Mouse (Mus musculus) MEL (cell line): ENCODE data around the gene Dhx38. TPM values are rescaled to one million over a fixed set of nuclear protein-coding genes. Genes with fewer than 3 reads are reported as not detected.

Experiments
- DNase-seq: peaks from one replicate; pipeline ENCODE4 v3.0.0; 2011; ENCODE audit warnings: low read depth, low spot score
- H3K27ac ChIP-seq: 2 replicates; pipeline ENCODE4 v1.5.1; 2012; ENCODE audit warnings: low read depth, mild to moderate bottlenecking, control low read depth, low read length, moderate library complexity; ENCODE audit not compliant: control insufficient read depth
- H3K27me3 ChIP-seq, 2 experiments: fragments of 150-350 bp in 1 of 2; sonication (generic) in 1 of 2; 2 replicates each; pipeline ENCODE4 v1.6.1; 2012; ENCODE audit warnings: low read length in 2 of 2, mild to moderate bottlenecking in 2 of 2, improper control_type of control experiment in 1 of 2, moderate library complexity in 1 of 2; ENCODE audit not compliant: insufficient read depth in 2 of 2, control insufficient read depth in 1 of 2
- H3K36me3 ChIP-seq, 2 experiments: 2 replicates each; pipeline ENCODE4 v1.6.1; 2012 to 2014; ENCODE audit warnings: low read length in 2 of 2, improper control_type of control experiment in 1 of 2, inconsistent platforms in 1 of 2, mild to moderate bottlenecking in 1 of 2; ENCODE audit not compliant: insufficient read depth in 2 of 2, control insufficient read depth in 1 of 2
- H3K4me1 ChIP-seq, 2 experiments: fragments of 150-350 bp in 1 of 2; sonication (generic) in 1 of 2; 2 replicates each; pipeline ENCODE4 v1.6.1; 2012; ENCODE audit warnings: low read length in 2 of 2, improper control_type of control experiment in 1 of 2, mild to moderate bottlenecking in 1 of 2; ENCODE audit not compliant: insufficient read depth in 2 of 2, control insufficient read depth in 1 of 2
- H3K4me3 ChIP-seq, 2 experiments: fragments of 150-350 bp in 1 of 2; sonication (generic) in 1 of 2; 2 replicates each; pipeline ENCODE4 v1.5.1; 2012; ENCODE audit warnings: low read depth in 2 of 2, low read length in 2 of 2, mild to moderate bottlenecking in 2 of 2, moderate library complexity in 2 of 2, control low read depth in 1 of 2, improper control_type of control experiment in 1 of 2; ENCODE audit not compliant: control insufficient read depth in 1 of 2, insufficient read depth in 1 of 2
- H3K79me2 ChIP-seq: 2 replicates; pipeline ENCODE4 v1.6.1; 2012; ENCODE audit warnings: mild to moderate bottlenecking, low read length, moderate library complexity; ENCODE audit not compliant: control insufficient read depth, poor library complexity, insufficient read depth
- H3K9ac ChIP-seq: 2 replicates; pipeline ENCODE4 v1.6.1; 2012; ENCODE audit warnings: low read depth, mild to moderate bottlenecking, control low read depth, low read length, moderate library complexity; ENCODE audit not compliant: control insufficient read depth, poor library complexity, severe bottlenecking
- H3K9me3 ChIP-seq: fragments of 150-350 bp; sonication (generic); replicated peaks from 2 replicates; pipeline ENCODE4 v1.6.1; 2012; ENCODE audit warnings: mild to moderate bottlenecking, low read length, improper control_type of control experiment, moderate library complexity; ENCODE audit not compliant: insufficient read depth
- BHLHE40 ChIP-seq: IDR thresholded peaks from 2 replicates; pipeline ENCODE4 v1.6.1; 2012; ENCODE audit warnings: low read depth, mild to moderate bottlenecking, inconsistent platforms, low read length, improper control_type of control experiment, borderline replicate concordance
- CHD1 ChIP-seq: IDR thresholded peaks from 2 replicates; pipeline ENCODE4 v1.6.1; 2012; ENCODE audit warnings: low read depth, mild to moderate bottlenecking, inconsistent platforms, low read length, improper control_type of control experiment
- CHD2 ChIP-seq: IDR thresholded peaks from 2 replicates; pipeline ENCODE4 v1.6.1; 2011; ENCODE audit warnings: low read length, improper control_type of control experiment
- EP300 ChIP-seq, 2 experiments: IDR thresholded peaks; 2 replicates each; pipeline ENCODE4 v1.6.1; 2011; ENCODE audit warnings: improper control_type of control experiment in 2 of 2, low read length in 2 of 2, low read depth in 1 of 2, mild to moderate bottlenecking in 1 of 2
- HCFC1 ChIP-seq: IDR thresholded peaks from 2 replicates; pipeline ENCODE4 v1.6.1; 2012; ENCODE audit warnings: low read depth, mild to moderate bottlenecking, inconsistent platforms, low read length, improper control_type of control experiment, moderate library complexity
- JUND ChIP-seq: IDR thresholded peaks from 2 replicates; pipeline ENCODE4 v1.6.1; 2011; ENCODE audit warnings: low read depth, mild to moderate bottlenecking, improper control_type of control experiment, low read length
- MAFK ChIP-seq: IDR thresholded peaks from 2 replicates; pipeline ENCODE4 v1.6.1; 2011; ENCODE audit warnings: low read depth, mild to moderate bottlenecking, low read length, improper control_type of control experiment, borderline replicate concordance
- MAX ChIP-seq: IDR thresholded peaks from 2 replicates; pipeline ENCODE4 v1.6.1; 2011; ENCODE audit warnings: low read length, improper control_type of control experiment
- MAZ ChIP-seq: IDR thresholded peaks from 2 replicates; pipeline ENCODE4 v1.6.1; 2012; ENCODE audit warnings: low read depth, mild to moderate bottlenecking, inconsistent platforms, low read length, improper control_type of control experiment
- MEF2A ChIP-seq: IDR thresholded peaks from 2 replicates; pipeline ENCODE4 v1.6.1; 2014; ENCODE audit warnings: low read depth, mild to moderate bottlenecking, inconsistent platforms, low read length, improper control_type of control experiment; ENCODE audit not compliant: poor library complexity, insufficient replicate concordance, severe bottlenecking; ENCODE audit errors: extremely low read depth
- MYB ChIP-seq: IDR thresholded peaks from 2 replicates; pipeline ENCODE4 v1.6.1; 2011; ENCODE audit warnings: mild to moderate bottlenecking, low read depth, low read length, improper control_type of control experiment
- MYC ChIP-seq: IDR thresholded peaks from 2 replicates; pipeline ENCODE4 v1.6.1; 2011; ENCODE audit warnings: low read depth, mild to moderate bottlenecking, low read length, improper control_type of control experiment, moderate library complexity
- POLR2A ChIP-seq, 2 experiments: IDR thresholded peaks; 2 replicates each; pipeline ENCODE4 v1.6.1; 2011 to 2012; ENCODE audit warnings: low read length in 2 of 2, mild to moderate bottlenecking in 2 of 2, control low read depth in 1 of 2, improper control_type of control experiment in 1 of 2, low read depth in 1 of 2, moderate library complexity in 1 of 2; ENCODE audit not compliant: control insufficient read depth in 1 of 2, insufficient read depth in 1 of 2, poor library complexity in 1 of 2
- POLR2AphosphoS2 ChIP-seq: IDR thresholded peaks from 2 replicates; pipeline ENCODE4 v1.6.1; 2011; ENCODE audit warnings: low read length, improper control_type of control experiment
- POLR2AphosphoS5 ChIP-seq: IDR thresholded peaks from 2 replicates; pipeline ENCODE4 v1.6.1; 2012; ENCODE audit warnings: low read depth, borderline replicate concordance, mild to moderate bottlenecking, inconsistent platforms, low read length, moderate library complexity, mixed read lengths
- SMC3 ChIP-seq: IDR thresholded peaks from 2 replicates; pipeline ENCODE4 v1.6.1; 2011; ENCODE audit warnings: low read depth, low read length, improper control_type of control experiment
- TAL1 ChIP-seq: IDR thresholded peaks from 2 replicates; pipeline ENCODE4 v1.6.1; 2012; ENCODE audit warnings: mild to moderate bottlenecking, inconsistent platforms, low read length, moderate library complexity, mixed read lengths
- USF1 ChIP-seq: IDR thresholded peaks from 2 replicates; pipeline ENCODE4 v1.6.1; 2014; ENCODE audit warnings: low read depth, mild to moderate bottlenecking, inconsistent platforms, low read length, improper control_type of control experiment, moderate library complexity
- ZKSCAN1 ChIP-seq: IDR thresholded peaks from 2 replicates; pipeline ENCODE4 v1.6.1; 2012; ENCODE audit warnings: low read depth, mild to moderate bottlenecking, inconsistent platforms, low read length, improper control_type of control experiment, moderate library complexity
- ZMIZ1 ChIP-seq: IDR thresholded peaks from 2 replicates; pipeline ENCODE4 v1.6.1; 2012; ENCODE audit warnings: low read depth, mild to moderate bottlenecking, inconsistent platforms, low read length, improper control_type of control experiment, moderate library complexity
- polyA plus RNA-seq, 2 experiments: library from polyadenylated mRNA; stranded (reverse) in 1 of 2; unstranded in 1 of 2; fragments of >175 nt in 1 of 2; fragments of >200 nt in 1 of 2; gene quantifications; 2 replicates each; pipeline versions ENCODE4 v1.2.1 to v1.2.4; 2012; ENCODE audit warnings: low replicate concordance in 2 of 2, low read depth in 1 of 2; ENCODE audit not compliant: insufficient read length in 2 of 2, insufficient read depth in 1 of 2, missing spikeins in 1 of 2
- total RNA-seq: library from RNA; depleted of rRNA; stranded (reverse); fragments of 300-350 nt; gene quantifications from 2 replicates; pipeline ENCODE4 v1.2.3, GENCODE M21; 2012

Gene Dhx38
- total and polyA plus RNA-seq, 3 experiments = 43.3 to 72.1 (median 54.6) TPM

DNA sequence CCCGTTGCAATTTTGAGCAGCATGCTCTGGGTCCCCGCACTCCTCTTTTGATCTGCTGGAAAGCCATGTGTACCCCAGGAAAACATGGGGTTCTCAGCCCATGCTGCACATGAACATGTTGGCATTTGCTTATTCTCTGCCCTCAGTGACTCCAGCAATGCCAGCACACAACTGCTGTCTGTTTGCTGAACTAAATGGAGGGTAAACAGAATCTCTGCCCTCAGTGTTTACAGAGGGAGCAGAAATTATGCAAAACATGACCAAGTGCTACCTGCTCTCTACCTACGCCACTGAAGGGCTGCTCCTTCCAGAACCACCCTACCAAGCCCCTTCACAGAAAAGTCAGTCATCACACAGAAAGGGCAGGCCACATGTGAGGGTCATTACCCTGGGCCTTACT, 19.2 kb upstream of the Dhx38 start:
- Histone ChIP-seq H3K4me1 (no peaks in the 10 kb centered on the region), H3K79me2 (no peaks in the 10 kb centered on the region), H3K27me3 (peaks cover 0 to 2% of the 10 kb centered on the region in 2 experiments; a peak in 2 of 4 replicates), H3K27ac (no peak overlapping the region), H3K4me3 (no peak overlapping the region), H3K9me3 (no peaks in the 10 kb centered on the region), H3K9ac (no peak overlapping the region), H3K36me3 (no peaks in the 10 kb centered on the region)
- no peak for TF ChIP-seq CHD1
- no peak for TF ChIP-seq BHLHE40
- TF ChIP-seq POLR2A (IDR thresholded peaks at IDR 0.05; ENCODE audit: control insufficient read depth in 1 of 2, insufficient read depth in 1 of 2, low read depth in 1 of 2, low read length in 2 of 2, poor library complexity in 1 of 2) = no peak
- no peak for DNase-seq

DNA sequence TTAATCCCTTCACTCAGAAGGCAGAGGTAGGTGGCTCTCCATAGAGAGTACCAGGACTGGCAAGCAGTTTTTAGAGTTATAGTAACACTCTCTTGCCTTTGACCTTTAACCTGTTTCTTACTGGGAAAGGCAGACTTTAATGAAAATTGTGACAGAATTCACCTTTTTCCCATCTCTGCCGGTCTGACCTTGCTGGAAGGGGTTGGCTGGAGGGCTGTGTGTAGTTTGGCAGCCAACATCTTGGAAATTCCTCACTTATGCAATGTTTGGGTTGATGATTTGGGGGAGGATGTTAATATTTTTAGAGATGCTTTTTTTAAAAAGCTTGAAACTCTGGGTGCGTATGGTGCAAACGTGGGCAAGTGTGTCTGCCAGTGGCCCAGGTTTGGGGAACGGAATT, 18.6 kb upstream of the Dhx38 start:
- Histone ChIP-seq H3K36me3 (no peaks in the 10 kb centered on the region), H3K4me3 (no peak overlapping the region), H3K27me3 (peaks cover 0 to 2% of the 10 kb centered on the region in 2 experiments; a peak in 2 of 4 replicates), H3K79me2 (no peaks in the 10 kb centered on the region), H3K9ac (no peak overlapping the region), H3K27ac (no peak overlapping the region), H3K4me1 (no peaks in the 10 kb centered on the region), H3K9me3 (no peaks in the 10 kb centered on the region)
- TF ChIP-seq MAX = no peak
- TF ChIP-seq POLR2AphosphoS5 = no peak
- no peak for TF ChIP-seq MYC
- no peak for TF ChIP-seq MAFK
- TF ChIP-seq HCFC1 = no peak
- TF ChIP-seq USF1 = no peak
- no peak for TF ChIP-seq SMC3
- no peak for DNase-seq

DNA sequence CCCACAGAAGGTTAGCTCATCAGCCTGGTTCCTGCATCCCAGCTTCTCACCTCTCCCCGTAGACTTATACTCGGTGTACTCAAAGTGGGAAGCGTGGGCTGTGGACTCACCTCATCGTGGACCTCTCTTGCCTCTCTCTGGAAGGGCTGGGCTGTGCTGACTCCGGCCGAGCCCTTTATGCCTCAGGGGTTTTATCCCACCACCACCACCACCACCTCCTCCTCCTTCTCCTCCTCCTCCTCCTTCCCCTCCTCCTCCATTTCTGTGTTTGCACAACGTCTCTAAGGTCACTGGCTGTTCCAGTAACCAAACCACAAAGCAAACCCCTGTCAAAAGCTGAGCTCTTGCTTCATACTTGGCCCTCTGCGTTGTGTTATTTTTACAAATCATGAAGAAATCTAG, 13.2 kb upstream of the Dhx38 start, which contains the start of gene Hp:
Hp (minus strand) TSS at position 273 of the 402 bp plus-strand sequence.
- H3K79me2 ChIP-seq = no peaks in the 10 kb centered on the region
- H3K4me3 ChIP-seq = no peak within 1 kb of the TSS
- TF ChIP-seq MEF2A (no peak), POLR2AphosphoS2 (no peak), HCFC1 (no peak), EP300 (IDR thresholded peaks at IDR 0.05; ENCODE audit: low read depth in 1 of 2, low read length in 2 of 2) (no peak), CHD1 (no peak), ZKSCAN1 (no peak), CHD2 (no peak), POLR2A (IDR thresholded peaks at IDR 0.05; ENCODE audit: control insufficient read depth in 1 of 2, insufficient read depth in 1 of 2, low read depth in 1 of 2, low read length in 2 of 2, poor library complexity in 1 of 2) (no peak), BHLHE40 (no peak), MAZ (no peak), MYB (no peak), ZMIZ1 (no peak), TAL1 (no peak), POLR2AphosphoS5 (no peak), JUND (no peak)
- no peak within 1 kb of the TSS for H3K9ac ChIP-seq
- no peaks in the 10 kb centered on the region for H3K36me3 ChIP-seq
- no peak within 1 kb of the TSS for H3K27ac ChIP-seq
- DNase-seq = no peak
- H3K27me3 ChIP-seq = no peaks in the 10 kb centered on the region; a peak in 1 of 4 replicates
- peaks cover 0 to 3% of the 10 kb centered on the region in 2 experiments; a peak in 1 of 4 replicates for H3K4me1 ChIP-seq
- H3K9me3 ChIP-seq = no peaks in the 10 kb centered on the region
